Mouse (Mus musculus) thymus, adult 2 months (tissue): ENCODE measurements at regions not wholly inside any gene's neighbourhood (a gene's known extent, or its start where the extent isn't known, plus 50 kb on each side); places are given as distances from the start of the nearest gene placed in this dataset.

Source experiments
- DNase-seq: peaks from one replicate; pipeline ENCODE4 v3.0.0; 2021
- H3K27ac ChIP-seq: fragments of 200-500 bp; 2 replicates; pipeline ENCODE4 v1.5.1; 2012; ENCODE audit warnings: low read length, control low read depth; ENCODE audit not compliant: control insufficient read depth, insufficient read depth
- H3K27me3 ChIP-seq: fragments of 200-500 bp; 2 replicates; pipeline ENCODE4 v1.6.1; 2012; ENCODE audit warnings: mild to moderate bottlenecking, low read length, moderate library complexity, mixed read lengths; ENCODE audit not compliant: control insufficient read depth, insufficient read depth
- H3K36me3 ChIP-seq: fragments of 200-500 bp; 2 replicates; pipeline ENCODE4 v1.6.1; 2012; ENCODE audit warnings: mild to moderate bottlenecking, low read length, moderate library complexity; ENCODE audit not compliant: control insufficient read depth, insufficient read depth
- H3K4me1 ChIP-seq: fragments of 200-500 bp; replicated peaks from 2 replicates; pipeline ENCODE4 v1.6.1; 2012; ENCODE audit warnings: low read length; ENCODE audit not compliant: control insufficient read depth, insufficient read depth
- H3K4me3 ChIP-seq: fragments of 200-500 bp; 2 replicates; pipeline ENCODE4 v1.5.1; 2012; ENCODE audit warnings: mild to moderate bottlenecking, low read length, control low read depth, moderate library complexity; ENCODE audit not compliant: control insufficient read depth, insufficient read depth
- CTCF ChIP-seq: fragments of 200-500 bp; IDR thresholded peaks from 2 replicates; pipeline ENCODE4 v1.5.1; 2012; ENCODE audit warnings: mild to moderate bottlenecking, control low read depth, low read length, moderate library complexity, borderline replicate concordance; ENCODE audit not compliant: control insufficient read depth, poor library complexity, insufficient read depth; ENCODE audit errors: extremely low read depth
- POLR2A ChIP-seq: fragments of 200-500 bp; IDR thresholded peaks from 2 replicates; pipeline ENCODE4 v1.6.1; 2012; ENCODE audit warnings: mild to moderate bottlenecking, low read length, control low read depth, moderate library complexity; ENCODE audit not compliant: control insufficient read depth, poor library complexity, insufficient read depth; ENCODE audit errors: extremely low read depth
- WGBS: fragments of 180-500 bp; shearing (Covaris S2); methylation state at CpG from one replicate; pipeline ENCODE4 v1.1.7; 2018; 5-methylcytosine and 5-hydroxymethylcytosine counted together

DNA sequence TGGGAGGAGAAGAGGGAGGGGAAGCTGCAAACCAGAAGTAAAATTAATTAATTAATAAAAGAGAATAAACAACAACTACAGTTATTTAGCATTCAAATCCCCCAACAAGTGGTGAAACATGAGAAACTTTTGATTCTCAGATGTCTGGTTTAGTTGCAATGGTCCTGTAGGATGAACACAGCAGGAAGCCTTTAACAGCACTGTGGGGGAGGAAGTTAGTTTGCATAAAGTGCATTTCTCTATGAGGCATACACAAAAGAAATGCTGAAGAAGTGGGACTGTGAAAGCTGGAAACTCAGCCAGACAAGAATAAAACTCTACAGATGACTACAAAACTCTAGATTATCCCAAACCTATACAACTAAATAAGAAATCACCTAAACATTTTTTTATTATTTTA lies 96.2 kb downstream of the Klhl6 start:
- H3K27me3 ChIP-seq, result no peaks in the 10 kb centered on the region
- no peaks in the 10 kb centered on the region for H3K36me3 ChIP-seq
- no peak for DNase-seq
- H3K4me3 ChIP-seq, result no peak overlapping the region
- H3K27ac ChIP-seq, result no peak overlapping the region
- H3K4me1 ChIP-seq, result peaks cover 17% of the 10 kb centered on the region
- TF ChIP-seq CTCF (no peak), POLR2A (no peak)

DNA sequence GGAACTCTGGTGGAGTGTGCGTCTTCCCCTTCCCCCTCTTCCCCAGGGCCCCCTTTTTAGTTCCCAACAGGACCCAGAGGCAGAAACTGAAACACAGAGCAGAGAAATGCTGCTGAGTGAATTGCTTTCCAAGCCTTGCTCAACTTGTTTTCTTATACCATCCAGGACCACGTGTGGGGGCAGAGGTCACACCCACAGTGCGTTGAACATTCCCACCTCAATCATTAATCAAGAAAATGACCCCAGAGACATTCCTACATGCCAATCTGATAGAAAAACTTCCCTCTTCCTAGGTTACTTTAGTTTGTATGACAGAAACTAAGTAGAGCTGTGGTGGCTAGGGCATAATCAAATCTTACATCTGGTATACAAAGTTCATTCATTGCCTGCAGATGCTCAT lies 93.3 kb downstream of the Klhl6 start:
- H3K4me3 ChIP-seq, result no peak overlapping the region
- H3K36me3 ChIP-seq, result no peaks in the 10 kb centered on the region
- H3K27me3 ChIP-seq, result no peaks in the 10 kb centered on the region
- no peak overlapping the region for H3K27ac ChIP-seq
- no peak for DNase-seq
- peaks cover 12% of the 10 kb centered on the region for H3K4me1 ChIP-seq
- WGBS, result 81% methylated on average over 3 of the region's 3 CpGs
- TF ChIP-seq POLR2A (no peak), CTCF (no peak)

DNA sequence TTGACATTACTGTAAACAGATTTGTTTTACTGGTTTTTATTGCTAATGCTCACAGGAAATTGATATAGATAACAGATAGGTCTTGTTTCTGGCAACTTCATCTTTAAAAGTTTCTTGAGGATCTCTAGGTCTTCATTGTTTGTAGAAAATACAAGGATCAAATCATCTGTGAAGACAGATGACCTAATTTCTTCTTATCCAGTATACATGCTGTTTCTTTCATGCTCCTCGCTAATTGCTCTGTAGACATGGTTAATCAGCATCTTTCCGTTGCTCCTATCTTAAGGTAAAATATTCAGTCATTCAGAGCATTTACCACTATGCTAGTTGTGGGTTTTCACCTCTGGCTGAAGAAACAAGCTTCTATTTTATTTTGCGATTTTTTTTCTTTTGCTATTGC lies 91.4 kb downstream of the Klhl6 start:
- no peaks in the 10 kb centered on the region for H3K27me3 ChIP-seq
- H3K36me3 ChIP-seq, result no peaks in the 10 kb centered on the region
- 96% methylated on average over 3 of the region's 3 CpGs for WGBS
- no peak overlapping the region for H3K27ac ChIP-seq
- peaks cover 2% of the 10 kb centered on the region; the same call in 1 of the 2 replicates for H3K4me1 ChIP-seq
- no peak for DNase-seq
- TF ChIP-seq POLR2A (no peak), CTCF (no peak)
- no peak overlapping the region for H3K4me3 ChIP-seq

DNA sequence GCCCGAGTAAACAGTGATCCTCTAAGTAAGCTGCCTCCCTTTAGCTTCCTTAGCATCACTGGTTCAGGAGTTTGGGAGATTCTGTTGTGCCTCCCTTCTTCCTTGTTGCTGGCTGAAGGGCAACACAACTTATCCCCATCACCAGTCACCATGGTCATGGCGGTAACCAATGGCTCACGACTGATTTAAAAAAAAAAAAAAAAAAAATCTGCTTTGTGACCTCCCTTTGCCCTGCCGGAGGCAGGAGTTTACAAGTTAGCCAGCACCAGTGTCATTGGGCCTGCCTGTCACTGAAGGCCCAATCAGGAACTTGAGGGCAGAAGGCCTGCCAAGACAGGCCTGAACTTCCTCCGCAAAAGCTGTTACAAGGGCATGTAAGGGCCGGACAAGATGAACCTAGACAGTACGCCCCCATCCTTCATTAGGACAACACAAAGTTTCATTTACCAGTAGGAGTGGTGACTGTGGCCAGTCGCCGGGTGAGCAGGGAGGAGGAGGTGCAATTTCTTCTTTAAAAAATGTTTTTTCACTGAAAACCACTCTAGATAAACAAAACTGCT lies 88.3 kb downstream of the Klhl6 start:
- DNase-seq, result no peak
- no peak overlapping the region for H3K27ac ChIP-seq
- H3K4me3 ChIP-seq, result no peak overlapping the region
- no peaks in the 10 kb centered on the region for H3K36me3 ChIP-seq
- TF ChIP-seq CTCF, result no peak
- no peak for TF ChIP-seq POLR2A
- H3K4me1 ChIP-seq, result no peaks in the 10 kb centered on the region
- WGBS, result 90% methylated on average over 9 of the region's 9 CpGs
- H3K27me3 ChIP-seq, result no peaks in the 10 kb centered on the region
